Mouse (Mus musculus): ENCODE data around the gene Csf1. TPM values are rescaled to one million over a fixed set of nuclear protein-coding genes. Genes with fewer than 3 reads are reported as not detected.
A peak's percentile ranks its signal among the peaks of the same experiment; 100 is the strongest.

Gene Csf1
- polyA plus RNA-seq, 1 experiment from 2014 or later, result 11.6 TPM

- Histone ChIP-seq H3K27me3 (replicated peaks) (no peaks in the 10 kb centered on the region), H3K4me2 (no peak overlapping the region; the same call in 1 of the 2 replicates), H3K9ac (no peak overlapping the region), H3K36me3 (no peaks in the 10 kb centered on the region), H3K27ac (replicated peaks) (peak overlapping the region; percentile 84), H3K4me3 (no peak overlapping the region), H3K9me3 (no peaks in the 10 kb centered on the region), H3K4me1 (peaks cover 41% of the 10 kb centered on the region)
- 71% methylated on average over 5 of the region's 5 CpGs for WGBS
- no peak for ATAC-seq (ENCODE audit: extremely low read depth, insufficient number of reproducible peaks, low FRiP score, low TSS enrichment)
These were observed 32.5 kb upstream of the Csf1 start for GRCm38 (mm10) chr3:107792736-107793135.

- no peaks in the 10 kb centered on the region for H3K36me3 ChIP-seq
- H3K4me1 ChIP-seq, result peaks cover 60% of the 10 kb centered on the region
- no peak overlapping the region for H3K4me3 ChIP-seq
- H3K9ac ChIP-seq, result no peak overlapping the region
- no peaks in the 10 kb centered on the region for H3K9me3 ChIP-seq
- H3K4me2 ChIP-seq, result no peak overlapping the region
- H3K27me3 ChIP-seq (replicated peaks), result no peaks in the 10 kb centered on the region
- H3K27ac ChIP-seq (replicated peaks), result no peak overlapping the region
- ATAC-seq (ENCODE audit: extremely low read depth, insufficient number of reproducible peaks, low FRiP score, low TSS enrichment), result no peak
- 64% methylated on average over 11 of the region's 11 CpGs for WGBS
These were observed 30.6 kb upstream of the Csf1 start for GRCm38 (mm10) chr3:107790766-107791303.

- ATAC-seq (ENCODE audit: extremely low read depth, insufficient number of reproducible peaks, low FRiP score, low TSS enrichment), result no peak
- Histone ChIP-seq H3K4me2 (no peak overlapping the region), H3K4me3 (no peak overlapping the region), H3K27ac (replicated peaks) (no peak overlapping the region), H3K9ac (no peak overlapping the region), H3K36me3 (no peaks in the 10 kb centered on the region), H3K4me1 (peaks cover 66% of the 10 kb centered on the region), H3K9me3 (no peaks in the 10 kb centered on the region), H3K27me3 (replicated peaks) (no peaks in the 10 kb centered on the region)
- WGBS, result 78% methylated on average over 3 of the region's 3 CpGs
These were observed 30.0 kb upstream of the Csf1 start for GRCm38 (mm10) chr3:107790227-107790626.

GRCm38 (mm10) chr3:107788885-107789284, 28.6 kb upstream of the Csf1 start:
- no peak for ATAC-seq (ENCODE audit: extremely low read depth, insufficient number of reproducible peaks, low FRiP score, low TSS enrichment)
- WGBS, result 72% methylated on average over 3 of the region's 3 CpGs

GRCm38 (mm10) chr3:107787613-107788501, 27.6 kb upstream of the Csf1 start:
- Histone ChIP-seq H3K27ac (replicated peaks) (no peak overlapping the region), H3K4me2 (no peak overlapping the region), H3K9me3 (no peaks in the 10 kb centered on the region), H3K4me3 (no peak overlapping the region), H3K36me3 (no peaks in the 10 kb centered on the region), H3K27me3 (replicated peaks) (no peaks in the 10 kb centered on the region), H3K9ac (peak overlapping the region; percentile 39; the same call in 1 of the 2 replicates), H3K4me1 (peaks cover 59% of the 10 kb centered on the region)
- 70% methylated on average over 15 of the region's 15 CpGs for WGBS
- no peak for ATAC-seq (ENCODE audit: extremely low read depth, insufficient number of reproducible peaks, low FRiP score, low TSS enrichment)

More at GRCm38 (mm10) chr3:107788885-107789284, 28.6 kb upstream of the Csf1 start:
- H3K9ac ChIP-seq, result no peak overlapping the region
- no peaks in the 10 kb centered on the region for H3K36me3 ChIP-seq
- no peak overlapping the region for H3K4me3 ChIP-seq
- no peak overlapping the region for H3K27ac ChIP-seq (replicated peaks)
- no peak overlapping the region for H3K4me2 ChIP-seq
- H3K9me3 ChIP-seq, result no peaks in the 10 kb centered on the region
- peaks cover 69% of the 10 kb centered on the region for H3K4me1 ChIP-seq
- no peaks in the 10 kb centered on the region for H3K27me3 ChIP-seq (replicated peaks)

- ATAC-seq (ENCODE audit: extremely low read depth, insufficient number of reproducible peaks, low FRiP score, low TSS enrichment), result no peak
- 60% methylated on average over 11 of the region's 11 CpGs for WGBS
- Histone ChIP-seq H3K4me2 (no peak overlapping the region), H3K27ac (replicated peaks) (no peak overlapping the region), H3K4me3 (no peak overlapping the region), H3K27me3 (replicated peaks) (no peaks in the 10 kb centered on the region), H3K4me1 (peaks cover 52% of the 10 kb centered on the region), H3K9me3 (no peaks in the 10 kb centered on the region), H3K9ac (peak overlapping the region; percentile 39; the same call in 1 of the 2 replicates), H3K36me3 (no peaks in the 10 kb centered on the region)
These were observed 26.8 kb upstream of the Csf1 start for GRCm38 (mm10) chr3:107786980-107787612.

GRCm38 (mm10) chr3:107786344-107786743, 26.1 kb upstream of the Csf1 start:
- Histone ChIP-seq H3K4me1 (peaks cover 46% of the 10 kb centered on the region), H3K4me3 (no peak overlapping the region), H3K27me3 (replicated peaks) (no peaks in the 10 kb centered on the region), H3K27ac (replicated peaks) (0 out of 2 replicates have a peak overlapping the region, but pooled peaks have one; percentile 5), H3K9me3 (no peaks in the 10 kb centered on the region), H3K36me3 (no peaks in the 10 kb centered on the region), H3K4me2 (no peak overlapping the region), H3K9ac (no peak overlapping the region)
- WGBS, result 68% methylated on average over 1 of the region's 1 CpGs
- no peak for ATAC-seq (ENCODE audit: extremely low read depth, insufficient number of reproducible peaks, low FRiP score, low TSS enrichment)

GRCm38 (mm10) chr3:107785546-107785945, 25.3 kb upstream of the Csf1 start:
- no peak overlapping the region for H3K4me3 ChIP-seq
- ATAC-seq (ENCODE audit: extremely low read depth, insufficient number of reproducible peaks, low FRiP score, low TSS enrichment), result no peak
- 0 out of 2 replicates have a peak overlapping the region, but pooled peaks have one; percentile 22 for H3K4me2 ChIP-seq

GRCm38 (mm10) chr3:107783315-107783714, 23.0 kb upstream of the Csf1 start:
- Histone ChIP-seq H3K27ac (replicated peaks) (no peak overlapping the region), H3K4me2 (no peak overlapping the region), H3K27me3 (replicated peaks) (no peaks in the 10 kb centered on the region), H3K4me1 (peaks cover 36% of the 10 kb centered on the region), H3K9me3 (no peaks in the 10 kb centered on the region), H3K9ac (no peak overlapping the region), H3K36me3 (no peaks in the 10 kb centered on the region), H3K4me3 (no peak overlapping the region)
- ATAC-seq (ENCODE audit: extremely low read depth, insufficient number of reproducible peaks, low FRiP score, low TSS enrichment), result no peak
- WGBS, result 80% methylated on average over 3 of the region's 3 CpGs

More at GRCm38 (mm10) chr3:107785546-107785945, 25.3 kb upstream of the Csf1 start:
- Histone ChIP-seq H3K9me3 (no peaks in the 10 kb centered on the region), H3K27me3 (replicated peaks) (no peaks in the 10 kb centered on the region), H3K4me1 (peaks cover 39% of the 10 kb centered on the region), H3K27ac (replicated peaks) (peak overlapping the region; percentile 36), H3K9ac (no peak overlapping the region), H3K36me3 (no peaks in the 10 kb centered on the region)
- WGBS, result 29% methylated on average over 4 of the region's 4 CpGs

- Histone ChIP-seq H3K9me3 (no peaks in the 10 kb centered on the region), H3K4me2 (no peak overlapping the region), H3K4me3 (no peak overlapping the region), H3K27me3 (replicated peaks) (0 out of 2 replicates have a peak, but pooled peaks cover 3% of the 10 kb centered on the region), H3K36me3 (no peaks in the 10 kb centered on the region), H3K4me1 (peaks cover 22% of the 10 kb centered on the region), H3K27ac (replicated peaks) (no peak overlapping the region), H3K9ac (no peak overlapping the region)
- 72% methylated on average over 5 of the region's 5 CpGs for WGBS
- ATAC-seq (ENCODE audit: extremely low read depth, insufficient number of reproducible peaks, low FRiP score, low TSS enrichment), result no peak
These were observed 21.0 kb upstream of the Csf1 start for GRCm38 (mm10) chr3:107781304-107781703.

GRCm38 (mm10) chr3:107778016-107778415, 17.7 kb upstream of the Csf1 start:
- no peak overlapping the region for H3K27ac ChIP-seq (replicated peaks)
- peaks cover 23% of the 10 kb centered on the region for H3K4me1 ChIP-seq
- no peaks in the 10 kb centered on the region for H3K9me3 ChIP-seq
- H3K4me3 ChIP-seq, result no peak overlapping the region
- 72% methylated on average over 6 of the region's 6 CpGs for WGBS
- no peak for ATAC-seq (ENCODE audit: extremely low read depth, insufficient number of reproducible peaks, low FRiP score, low TSS enrichment)
- H3K9ac ChIP-seq, result no peak overlapping the region
- no peaks in the 10 kb centered on the region for H3K36me3 ChIP-seq
- no peak overlapping the region for H3K4me2 ChIP-seq
- 0 out of 2 replicates have a peak, but pooled peaks cover 3% of the 10 kb centered on the region for H3K27me3 ChIP-seq (replicated peaks)
